In the genomic region with DNA sequence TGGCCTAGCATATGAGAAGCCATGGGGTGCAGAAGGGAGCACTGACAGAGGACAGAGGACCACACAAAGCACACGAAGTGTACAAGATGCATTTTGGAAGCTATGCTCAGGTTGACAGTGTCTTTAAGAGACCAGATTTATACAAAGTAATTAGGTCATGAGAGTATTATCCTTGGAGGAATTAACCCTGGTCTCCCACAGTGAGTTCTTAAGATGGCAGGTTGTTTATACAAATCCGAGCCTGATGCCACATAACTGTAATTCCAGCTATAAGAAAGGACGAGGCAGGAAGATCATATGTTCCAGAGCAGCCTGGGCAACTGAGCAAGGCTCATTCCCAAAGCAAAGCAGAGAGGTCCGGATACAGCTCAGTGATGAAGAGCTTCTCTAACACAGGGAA, we compare ENCODE assay signal across 22 mouse cellular contexts. TPM values are rescaled to one million over a fixed set of nuclear protein-coding genes. Genes with fewer than 3 reads are reported as not detected.
DNase-seq lines count a peak whose midpoint lies in the region; ATAC-seq and TF ChIP-seq lines count a peak whose summit lies in the region.
"Had no signal": no experiment of that assay in that cellular context is flagged by ENCODE, and none has a peak within 500 bp of the region (broad histone marks: within the 10 kb centered on the region; RNA-seq: fewer than 3 reads in every experiment).

No protein-coding gene starts in this region.

- H3K27me3 ChIP-seq in testis, adult 2 months (ENCODE audit: control insufficient read depth, insufficient read depth, low read length): no peaks in the 10 kb centered on the region
- H3K27me3 ChIP-seq: CH12.LX, Patski had no signal

- H3K4me3 ChIP-seq in testis, adult 2 months (ENCODE audit: control insufficient read depth, low read depth, low read length): peak overlapping the region; percentile 88

- no peak overlapping the region; the same call in 1 of the 2 replicates for H3K27ac ChIP-seq in testis, adult 2 months (ENCODE audit: control insufficient read depth, insufficient read depth, low read depth, low read length)

- ATAC-seq in erythroblast, adult 5-6 weeks (replicated peaks; ENCODE audit: low FRiP score, poor library complexity, severe bottlenecking): no peak
- ATAC-seq: activated CD4-positive, CD25-positive, alpha-beta regulatory T cell, adult 4 months; CD4-positive, CD25-positive, alpha-beta regulatory T cell, adult 4 months; Patski had no signal

- no peaks in the 10 kb centered on the region for H3K4me1 ChIP-seq in testis, adult 2 months (ENCODE audit: control insufficient read depth, insufficient read depth, low read length)

- TF ChIP-seq POLR2A in testis, adult 2 months (IDR thresholded peaks at IDR 0.05; ENCODE audit: control insufficient read depth, low read depth, low read length): no peak

- intact Hi-C loops in left cerebral cortex, postnatal 14 days (cut with DNase I): no loop called here

- H3K36me3 ChIP-seq in testis, adult 2 months (ENCODE audit: control insufficient read depth, insufficient read depth, low read length): no peaks in the 10 kb centered on the region; the same call in 1 of the 2 replicates

- peak; percentile 80 for DNase-seq in retina, adult 2 months (ENCODE audit: low read depth, low spot score)
- no peak for DNase-seq in retina, embryonic 14.5 days (ENCODE audit: low spot score)
- no peak for DNase-seq in testis, postnatal 14 days (ENCODE audit: low spot score)
- peak; percentile 73 for DNase-seq in retina, postnatal 1 day
- peak; percentile 54 for DNase-seq in retina, postnatal 7 days (ENCODE audit: low read depth, low spot score)
- no peak for DNase-seq in left cerebral cortex, postnatal 14 days (ENCODE audit: low spot score in 2 of 2)
- DNase-seq: adrenal gland, adult 2 months; adrenal gland, adult 8-10 months; adrenal gland, postnatal 10 days; adrenal gland, postnatal 14 days; adrenal gland, postnatal 25 days; adrenal gland, postnatal 36 days; B cell, adult 2 months; cerebellum, adult 11 months; cerebellum, adult 11-12 months had no signal

- TF ChIP-seq CTCF in testis, adult 2 months (IDR thresholded peaks at IDR 0.05; ENCODE audit: control insufficient read depth, insufficient read depth, insufficient replicate concordance, low read depth, low read length): no peak

RNA-seq across cellular contexts. Expression of a gene that starts 13.0 kb away (rescaled TPM):
- polyA plus RNA-seq in testis, adult 2 months (2012; rRNA removed): 5.1 and 6.0 TPM in 2 replicates
- not detected in 2 replicates for total RNA-seq in erythroblast, adult 5-6 weeks (2015; ENCODE audit: low replicate concordance)
- total RNA-seq in erythroblast, adult 5-6 weeks (2017; ENCODE audit: low replicate concordance): 0.09 TPM in 1 of 2 replicates, not detected in the other
- total RNA-seq in left cerebral cortex, postnatal 14 days (2021): 10 to 100 TPM; 10.0 to 12.0 TPM
- total RNA-seq: MEL had no signal

Comparison
In these comparisons a context has a peak if more than half of its experiments do, and no peak if none do; other contexts are left out.
1. DNase-seq: peak in retina, adult 2 months (single experiment), retina, postnatal 1 day (single experiment) and retina, postnatal 7 days (single experiment); none in retina, embryonic 14.5 days (single experiment), testis, postnatal 14 days (single experiment) and left cerebral cortex, postnatal 14 days (0 of 2).
2. RNA of a gene that starts 13.0 kb away (total RNA-seq): 10.0 to 12.0 TPM in left cerebral cortex, postnatal 14 days; 0.09 TPM in erythroblast, adult 5-6 weeks; every median in the first group is over 10 times any median in the second.